Mouse (Mus musculus) embryo, embryonic 10 days (tissue): ENCODE results near the gene P4hb.

Experiments
- DNase-seq: peaks from one replicate; pipeline ENCODE4 v3.0.0-alpha.2; 2015; ENCODE audit warnings: low spot score

The P4hb gene

DNA sequence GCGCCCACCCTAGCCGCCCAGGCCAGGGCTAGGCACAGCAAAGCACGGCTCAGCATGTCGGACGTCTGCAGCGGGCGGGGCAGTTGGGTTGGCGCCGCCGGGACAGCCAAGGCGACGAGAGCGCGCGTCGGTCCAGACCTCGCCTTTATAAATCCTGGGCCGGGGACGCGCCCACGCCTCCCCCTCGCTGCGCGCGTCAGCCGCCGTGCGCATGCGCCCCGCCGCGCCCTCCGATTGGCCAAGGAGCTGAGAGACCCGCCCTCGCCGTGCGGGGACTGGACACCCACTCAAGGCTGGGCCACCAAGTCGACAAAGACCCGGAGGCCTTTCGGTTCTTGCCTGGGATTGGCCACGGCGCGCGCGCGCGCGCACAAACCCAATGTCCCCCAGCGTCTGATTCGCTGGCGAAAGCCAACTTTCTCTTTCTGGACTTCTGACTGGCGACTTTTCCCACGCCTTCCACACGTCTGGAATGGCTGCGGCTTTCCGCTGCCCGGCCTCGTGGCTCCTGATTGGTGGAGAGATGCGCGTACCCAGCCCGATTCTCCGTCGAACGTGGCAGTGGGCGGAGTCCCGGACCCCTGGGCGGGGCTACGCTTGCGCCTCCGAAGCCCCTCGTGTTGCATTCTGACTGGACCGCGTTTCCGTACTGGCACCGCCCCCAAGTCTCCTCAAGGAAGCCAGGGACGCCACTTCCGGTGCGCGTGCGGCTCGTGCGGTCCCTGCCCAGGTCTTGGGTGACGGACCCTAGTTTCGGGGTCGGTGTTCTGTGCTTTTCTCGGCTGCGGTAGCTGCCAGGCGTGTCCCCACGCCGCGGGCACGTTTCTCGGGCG is at the start of gene P4hb:
TSS of gene P4hb (minus strand) at position 502 of the 833 bp plus-strand sequence.
- DNase-seq: peak; percentile 99

DNA sequence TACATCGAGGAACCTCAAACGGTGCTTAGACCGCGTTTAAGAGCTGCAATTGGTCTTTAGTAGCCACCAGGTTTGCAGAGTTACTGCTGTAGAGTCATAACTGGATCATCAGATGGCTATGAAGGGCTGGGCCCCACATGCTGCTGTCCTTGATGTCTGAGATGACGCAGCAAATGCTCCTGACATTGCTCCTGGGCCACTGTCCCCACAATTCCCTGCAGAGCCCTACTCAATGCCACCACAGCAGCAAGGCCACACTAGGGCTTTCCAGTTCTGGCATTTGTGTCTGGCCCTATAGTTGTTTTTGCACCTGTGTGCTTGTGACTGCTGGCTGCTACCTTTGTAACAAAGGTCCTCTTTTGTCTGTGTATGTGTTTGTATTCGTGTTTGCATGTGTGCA is 49.8 kb upstream of the P4hb start:
- DNase-seq: no peak

DNA sequence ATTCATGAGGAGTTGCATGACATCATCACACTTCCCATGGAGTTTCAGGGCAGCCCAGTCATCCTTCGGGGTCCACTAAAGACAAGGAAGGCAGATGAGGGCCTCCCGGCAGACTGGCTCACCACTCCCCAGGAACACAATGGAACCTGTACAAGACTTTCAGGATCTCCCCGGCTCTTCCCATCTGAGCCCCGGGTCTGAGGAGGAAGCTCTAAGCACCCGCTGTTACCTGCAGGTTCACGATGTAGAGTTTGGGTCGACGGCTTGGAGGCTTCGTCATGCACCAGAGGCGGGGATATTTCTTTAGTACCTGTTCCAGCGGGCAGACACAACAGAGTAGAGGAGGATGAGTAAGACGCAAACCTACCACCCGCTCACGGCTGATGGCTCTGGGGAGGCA is 47.1 kb upstream of the P4hb start:
- no peak for DNase-seq

DNA sequence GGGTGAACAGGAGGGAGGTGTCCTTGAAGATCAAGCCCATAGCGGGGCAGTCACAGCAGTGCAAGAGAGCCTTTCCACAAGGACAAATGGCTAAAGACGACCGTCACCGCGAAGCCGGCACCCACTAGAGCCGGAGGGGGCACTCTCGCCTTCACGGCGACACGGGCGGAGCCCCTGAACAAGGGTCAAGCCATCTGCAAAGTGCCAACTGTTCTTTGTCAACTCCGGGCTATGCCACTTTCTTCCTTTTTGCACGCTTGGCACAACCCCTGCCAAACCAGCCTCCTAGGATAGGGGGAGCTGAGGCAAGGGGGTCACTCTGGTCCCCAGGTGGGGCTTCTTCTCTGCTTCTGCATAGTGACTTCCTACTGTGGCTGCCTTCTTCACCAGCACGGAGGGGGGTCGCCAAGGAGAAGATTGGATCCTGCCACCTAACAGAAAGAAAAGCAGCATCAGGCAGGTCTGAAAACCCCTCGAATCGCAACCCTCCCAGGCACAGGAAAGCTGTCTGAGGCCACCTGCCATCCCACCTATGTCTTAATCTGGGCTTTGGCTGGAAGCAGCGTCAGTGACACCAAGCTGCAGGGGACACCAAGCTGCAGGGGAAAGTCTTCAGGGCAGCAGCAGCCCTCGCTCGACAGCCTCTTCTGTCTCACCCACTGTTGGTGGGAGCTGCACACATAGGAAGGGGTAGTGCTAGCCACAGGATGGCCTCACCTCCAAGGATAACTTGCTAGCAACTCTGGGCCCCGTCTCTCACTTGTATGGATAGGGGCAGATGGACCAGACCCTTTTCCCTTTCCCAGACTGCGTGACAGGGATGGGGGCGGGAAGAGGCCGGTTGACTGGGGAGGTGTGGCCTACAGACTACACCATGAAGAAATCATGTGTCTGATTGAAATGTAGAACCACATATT is 45.8 kb upstream of the P4hb start:
- DNase-seq: no peak

DNA sequence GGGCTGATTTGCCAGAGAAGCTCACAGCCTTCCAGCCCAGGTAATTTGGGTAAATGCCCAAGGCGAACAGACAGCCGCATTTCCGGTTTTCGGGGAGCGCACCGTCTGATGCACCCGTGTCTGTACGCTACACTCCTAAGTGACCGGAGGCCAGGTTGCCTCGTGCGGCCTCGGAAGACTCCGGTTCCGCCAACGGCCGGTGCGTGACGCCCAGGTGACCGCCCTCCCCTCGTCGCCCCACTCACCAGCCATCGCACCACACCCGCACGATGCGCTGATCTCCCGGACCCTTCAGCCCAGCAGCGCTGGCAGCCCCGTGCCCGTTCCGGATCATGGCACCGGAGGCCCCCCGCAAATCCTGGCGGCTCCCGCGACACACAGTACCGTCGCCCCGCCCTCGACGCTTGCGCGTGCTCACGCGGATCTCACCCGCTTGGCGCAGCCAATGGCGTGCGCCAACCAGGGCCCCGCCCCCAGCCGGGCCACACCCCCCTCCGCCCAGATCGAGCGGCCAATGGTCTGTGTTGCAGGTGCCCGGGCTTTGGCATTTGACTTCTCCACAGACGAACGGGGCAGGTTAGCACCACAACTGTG is 44.6 kb upstream of the P4hb start, which contains the start of gene Pcyt2:
TSS of gene Pcyt2 (minus strand) at position 418 of the 594 bp plus-strand sequence.
- DNase-seq: peak; percentile 94

DNA sequence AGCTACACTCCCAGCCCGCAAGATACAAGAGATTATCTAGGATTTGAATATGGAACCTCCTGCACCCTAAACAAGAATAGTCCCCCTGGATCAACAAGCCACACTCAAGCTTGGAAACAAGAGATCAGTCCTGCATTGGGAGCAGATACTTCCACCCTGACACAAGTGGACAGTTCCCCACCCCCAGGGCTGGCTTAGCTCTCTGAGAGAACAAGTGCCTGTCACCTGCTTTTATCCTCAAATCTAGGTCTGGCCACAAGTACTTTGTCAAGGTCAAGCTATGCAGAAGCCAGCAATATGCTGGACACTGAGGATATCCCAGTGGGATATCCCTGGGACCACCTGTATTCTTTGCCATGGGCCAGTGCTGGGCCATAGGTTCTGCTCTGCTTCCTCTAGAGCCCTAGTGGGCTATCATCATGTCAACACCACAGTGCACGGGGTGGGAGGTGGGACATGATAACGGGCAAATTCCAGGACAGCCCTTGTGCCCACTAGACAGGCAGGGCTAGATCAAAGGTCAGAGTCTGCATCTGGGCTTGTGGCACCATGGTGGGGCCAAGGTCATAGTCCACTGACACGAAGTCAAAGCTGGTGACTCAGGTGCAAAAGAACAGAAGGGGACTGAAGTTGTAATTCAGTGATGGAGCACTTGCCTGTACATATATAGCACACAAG is 43.7 kb upstream of the P4hb start:
- no peak for DNase-seq

DNA sequence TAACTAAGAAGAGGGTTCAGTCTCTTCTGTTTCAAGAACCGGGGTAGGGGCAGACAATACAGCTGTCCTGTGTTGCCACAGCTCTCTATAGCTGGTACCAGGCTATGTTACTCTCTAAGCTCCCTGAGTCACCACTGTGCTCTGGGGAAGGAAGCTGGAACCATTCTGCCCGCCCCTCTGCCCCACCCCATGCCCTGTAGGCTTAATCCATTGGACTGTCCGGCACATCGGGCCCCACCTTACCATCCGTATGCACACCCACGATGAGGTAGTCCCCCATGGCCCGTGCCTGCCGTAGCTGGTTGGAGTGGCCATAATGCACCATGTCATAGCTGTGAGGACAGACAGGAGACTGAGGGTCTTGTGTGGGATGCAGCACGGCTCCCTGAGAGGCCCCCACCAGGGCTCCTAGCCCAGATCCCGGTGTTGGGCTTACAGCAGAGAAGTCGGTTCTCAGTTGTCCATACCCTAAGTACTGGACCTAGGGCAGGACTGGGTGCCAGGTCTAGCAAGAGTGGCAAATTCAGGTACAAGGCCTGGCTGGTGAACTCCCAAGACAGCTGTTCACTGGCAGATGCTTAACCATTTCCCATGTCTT is 42.7 kb upstream of the P4hb start:
- no peak for DNase-seq

DNA sequence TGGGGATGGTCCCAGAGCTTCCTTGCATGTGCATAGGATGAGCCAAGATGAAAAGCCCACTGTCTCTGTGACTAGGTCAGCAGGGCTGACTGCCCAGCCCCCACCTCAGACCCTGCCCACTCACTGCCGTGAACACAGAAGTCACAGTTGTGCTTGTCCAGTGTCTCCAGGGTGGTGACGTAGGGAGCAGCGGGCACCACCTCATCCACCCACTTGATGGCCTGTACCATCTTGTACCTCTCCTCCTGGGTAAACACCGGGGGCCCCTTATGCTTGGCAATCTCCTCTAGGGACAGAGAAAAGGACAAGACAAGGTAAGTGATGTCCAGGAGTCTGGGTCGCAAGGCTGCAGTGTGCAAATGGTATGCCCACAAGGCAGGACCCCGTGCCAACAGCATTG is 42.1 kb upstream of the P4hb start:
- no peak for DNase-seq

DNA sequence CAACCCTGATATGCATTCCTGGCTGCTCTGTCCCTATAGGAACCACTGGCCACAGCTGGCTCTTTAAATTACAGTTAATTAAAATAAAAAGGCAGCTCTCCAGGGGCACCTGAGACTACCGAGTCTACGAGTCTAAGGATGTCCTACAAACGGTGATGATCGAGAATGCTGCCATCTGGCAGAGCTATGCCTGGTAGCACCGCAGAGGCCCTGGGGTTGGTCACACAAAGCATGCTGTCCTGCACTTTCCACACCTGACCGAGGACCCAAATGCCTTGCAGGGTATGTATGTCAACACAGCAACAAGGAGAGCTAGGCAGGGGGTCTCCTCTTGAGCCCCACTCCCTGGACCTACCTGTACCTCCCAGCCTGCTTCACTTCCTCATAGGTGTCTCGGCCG is 40.9 kb upstream of the P4hb start:
- no peak for DNase-seq

DNA sequence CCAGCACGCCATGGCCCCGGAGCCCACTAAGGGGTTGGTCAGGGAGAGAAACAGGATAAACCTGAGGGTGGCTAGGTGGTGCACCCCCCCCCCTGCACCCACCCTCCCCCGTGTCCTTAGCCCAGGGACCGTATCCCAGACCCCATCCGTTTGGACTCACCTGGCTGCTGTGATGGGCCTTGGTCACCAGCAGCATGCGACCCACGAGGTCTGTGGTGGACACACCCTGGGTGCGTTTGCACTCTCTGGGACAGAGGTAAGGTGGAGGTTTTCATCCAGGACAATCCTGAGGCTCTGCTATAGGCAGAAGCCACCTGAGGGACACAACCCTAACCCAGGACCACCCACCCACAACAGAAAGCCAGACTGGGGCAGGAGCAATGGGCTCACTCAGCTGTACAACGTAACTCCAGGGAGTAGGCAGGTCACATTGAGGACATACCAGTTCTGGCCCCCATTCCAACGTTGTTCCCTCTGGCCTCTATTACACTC is 40.5 kb upstream of the P4hb start:
- DNase-seq: no peak

DNA sequence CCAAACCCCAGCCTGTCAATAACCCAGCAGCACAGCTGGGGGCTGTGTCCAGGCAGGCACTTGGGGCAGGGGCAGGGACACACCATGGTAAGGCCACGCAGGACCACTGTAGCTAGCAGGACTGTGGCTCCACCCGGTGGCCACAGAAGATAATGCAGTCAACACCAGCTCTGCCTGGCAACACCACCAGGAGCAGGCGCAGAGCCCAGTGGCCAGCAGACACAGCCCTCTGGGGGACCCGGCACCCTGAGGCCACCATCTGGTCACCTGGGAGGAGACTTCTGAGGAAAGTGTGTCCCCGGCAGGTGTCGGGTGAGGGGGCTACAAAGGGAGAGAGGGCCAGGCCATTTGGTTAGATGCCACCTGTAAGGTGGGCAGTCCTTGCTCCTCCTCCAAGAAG is 39.7 kb upstream of the P4hb start:
- peak; percentile 85 for DNase-seq

DNA sequence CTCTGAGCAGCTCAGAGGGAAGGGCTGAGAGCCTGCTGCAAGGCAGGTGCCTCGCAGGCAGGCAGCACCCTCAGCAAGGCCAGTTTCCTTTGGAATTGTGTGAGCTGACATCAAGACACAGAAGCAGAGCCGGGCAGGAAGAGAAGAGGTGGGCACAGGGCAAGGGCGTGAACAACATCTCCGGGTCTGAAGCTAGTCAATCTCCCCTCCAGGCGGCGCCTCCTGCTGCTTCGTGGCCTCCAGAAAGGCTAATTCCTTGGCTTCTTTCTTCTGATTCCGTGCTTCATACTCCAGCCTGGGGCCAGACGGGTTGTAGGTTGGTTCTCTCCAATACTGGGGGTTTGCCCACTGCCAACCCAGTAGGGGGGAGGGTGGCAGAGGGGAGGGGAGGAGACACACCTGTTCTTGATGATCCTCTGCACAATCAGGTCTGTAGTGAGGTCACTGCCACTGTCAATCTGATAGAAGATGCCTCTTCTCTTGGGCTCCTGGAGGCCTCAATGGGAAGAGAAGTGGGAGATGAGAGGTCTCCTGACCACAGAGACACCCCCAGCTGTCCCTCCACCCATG is 37.5 kb upstream of the P4hb start:
- DNase-seq: no peak

DNA sequence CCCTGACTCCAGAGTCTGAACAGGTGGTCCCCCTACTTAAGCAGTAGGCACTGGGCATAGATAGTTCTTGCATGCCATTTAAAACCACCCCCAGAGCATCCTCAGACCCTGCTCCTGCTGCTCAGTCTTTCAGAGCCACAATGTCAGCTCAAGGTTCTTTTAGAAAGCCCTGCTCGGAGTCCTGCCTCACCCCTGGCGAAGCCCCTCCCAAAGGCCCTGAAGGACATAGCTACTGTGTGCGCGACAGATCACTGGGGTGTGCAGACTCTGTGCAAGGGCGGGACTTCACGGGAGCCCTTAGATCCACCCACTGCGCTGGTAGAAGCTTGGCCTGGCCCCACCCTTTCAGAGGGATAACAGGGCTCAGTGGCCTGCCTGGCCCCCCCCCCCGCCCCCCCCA is 36.2 kb upstream of the P4hb start:
- DNase-seq: peak; percentile 21

DNA sequence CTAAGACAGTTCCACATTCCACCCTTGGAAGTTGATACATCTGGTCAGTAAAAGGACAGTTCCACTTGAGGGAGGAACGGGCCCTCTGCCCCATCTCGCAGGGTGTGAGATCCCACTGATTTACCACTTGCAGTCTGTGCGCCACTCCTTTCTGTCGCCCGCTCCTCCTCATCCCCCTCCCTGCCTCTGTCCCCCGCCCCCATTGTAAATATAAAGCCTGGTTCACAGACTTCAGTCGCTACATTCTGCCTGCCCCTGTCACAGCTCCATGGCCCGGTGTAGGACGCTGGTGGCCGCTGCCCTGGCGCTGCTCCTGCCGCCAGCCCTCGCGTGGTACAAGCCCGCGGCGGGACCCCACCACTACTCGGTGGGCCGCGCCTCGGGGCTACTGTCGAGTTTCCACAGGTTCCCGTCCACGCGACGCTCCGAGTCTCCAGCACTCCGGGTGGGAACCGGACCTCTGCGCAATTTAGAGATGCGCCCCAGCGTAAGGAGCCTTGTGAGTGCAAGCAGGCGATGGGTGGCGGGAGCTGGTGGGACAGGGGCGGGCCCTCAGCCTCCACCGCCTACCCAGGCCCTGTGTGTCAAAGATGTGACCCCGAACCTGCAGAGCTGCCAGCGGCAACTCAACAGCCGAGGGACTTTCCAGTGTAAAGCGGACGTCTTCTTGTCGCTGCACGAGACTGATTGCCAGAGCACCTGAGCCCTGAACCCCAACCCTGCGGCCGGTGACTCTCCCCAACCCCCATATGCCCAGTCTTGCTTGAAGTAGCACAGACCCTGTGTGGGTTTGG is 35.4 kb upstream of the P4hb start, which contains the start of gene Npb:
TSS of gene Npb (plus strand) at position 237 of the 794 bp plus-strand sequence.
- peak; percentile 21 for DNase-seq

DNA sequence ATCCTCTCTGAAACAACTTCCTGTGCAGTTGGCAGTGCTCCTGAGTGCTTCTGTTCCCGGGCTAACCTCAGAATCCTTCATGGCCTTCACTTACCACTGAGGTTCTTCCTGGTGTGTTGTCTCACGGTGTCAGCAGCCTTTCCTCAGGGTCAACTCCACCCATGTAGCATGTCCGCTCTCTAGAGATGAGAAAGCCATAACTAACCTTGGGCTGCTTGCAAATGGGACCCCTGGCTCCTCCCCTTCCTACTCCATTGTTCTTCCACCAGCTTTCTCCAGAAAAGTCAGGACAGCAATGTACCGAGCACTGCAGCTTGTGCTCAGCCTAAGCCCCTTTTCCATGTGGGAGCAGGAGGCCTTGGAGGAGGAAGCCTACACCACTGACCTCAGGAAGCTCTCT is 33.7 kb upstream of the P4hb start:
- no peak for DNase-seq

DNA sequence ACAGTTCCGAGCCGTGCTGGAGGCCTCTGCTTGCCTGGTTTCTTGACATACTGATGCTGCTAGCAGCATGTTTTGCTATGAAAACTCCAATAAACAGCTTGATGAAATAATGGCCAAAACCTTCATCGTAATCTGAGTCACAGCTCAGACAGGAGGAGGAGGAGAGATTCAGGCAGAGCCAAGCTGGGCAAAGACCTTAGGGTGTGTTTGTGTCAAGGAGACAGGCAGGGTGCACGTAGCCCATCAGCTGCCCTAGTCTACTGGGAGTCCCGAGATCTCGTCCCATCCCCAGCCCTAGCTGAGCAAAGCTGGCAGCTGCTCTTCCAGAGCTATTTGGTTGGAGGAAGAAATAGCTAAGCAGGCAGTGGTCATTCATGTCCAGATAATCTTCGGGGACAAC is 32.6 kb upstream of the P4hb start:
- DNase-seq: no peak

DNA sequence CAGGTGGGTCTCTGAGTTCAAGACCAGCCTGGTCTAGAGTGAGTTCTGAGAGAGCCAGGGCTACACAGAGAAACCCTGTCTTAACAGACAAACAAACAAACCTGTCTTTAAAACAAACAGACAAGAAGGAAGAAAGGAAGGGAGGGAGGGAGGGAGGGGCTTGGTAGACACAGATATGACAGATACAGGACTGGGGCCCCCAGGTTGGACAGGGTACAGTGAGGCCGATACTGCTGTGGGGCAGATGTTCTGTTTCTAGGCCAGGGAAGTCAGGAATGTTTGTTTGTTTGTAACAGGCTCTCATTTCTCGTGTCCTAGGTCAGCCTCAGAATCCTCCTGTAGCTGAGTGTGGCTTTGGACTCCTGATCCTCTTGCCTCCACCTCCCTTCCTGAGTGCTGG is 30.5 kb upstream of the P4hb start:
- DNase-seq: no peak

DNA sequence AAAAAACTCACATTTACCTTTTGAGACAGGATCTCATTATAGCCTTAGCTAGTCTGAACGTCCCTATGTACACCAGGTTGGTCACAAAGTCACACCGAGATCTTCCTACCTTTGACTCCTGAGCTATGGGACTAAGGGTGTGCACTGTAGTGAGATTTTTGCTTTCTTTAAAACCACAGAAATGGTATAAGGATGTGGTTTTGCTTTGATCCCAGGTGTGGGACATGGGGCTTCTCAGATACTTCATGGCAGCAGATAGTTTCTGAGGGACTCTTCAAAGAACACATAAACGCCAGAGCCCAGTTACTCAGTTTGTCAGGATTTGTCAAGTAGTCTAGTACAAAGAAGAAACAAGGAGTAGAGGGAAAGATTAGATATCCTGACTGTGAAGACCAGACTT is 27.7 kb upstream of the P4hb start:
- no peak for DNase-seq

DNA sequence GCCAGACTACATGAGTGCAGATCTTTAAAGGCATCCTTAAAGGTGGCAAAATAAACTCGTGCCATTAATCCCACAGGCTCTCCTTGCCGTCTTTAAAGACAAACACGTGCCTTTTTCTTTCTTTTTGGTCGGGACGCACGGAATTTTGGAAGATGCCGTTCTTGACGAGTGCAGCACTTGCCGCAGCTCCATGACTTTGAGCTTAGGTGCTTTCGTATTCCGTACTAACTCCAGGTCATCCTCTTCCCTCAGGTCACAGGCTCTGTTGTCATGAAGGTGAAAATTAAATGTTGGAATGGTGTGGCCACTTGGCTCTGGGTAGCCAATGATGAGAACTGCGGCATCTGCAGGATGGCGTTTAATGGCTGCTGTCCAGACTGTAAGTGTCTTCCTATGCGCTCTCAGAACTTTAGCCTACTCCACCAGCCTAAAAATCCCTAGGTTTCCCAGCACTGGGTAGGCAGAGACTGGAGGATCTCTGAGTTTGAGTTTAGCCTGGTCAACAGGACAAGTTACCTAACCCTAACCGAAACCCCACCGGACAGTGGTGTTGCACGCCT is 26.0 kb upstream of the P4hb start:
- DNase-seq: no peak
